Mouse (Mus musculus) myocyte (in vitro differentiated cells): ENCODE results near the gene Lamtor2. TPM values are rescaled to one million over a fixed set of nuclear protein-coding genes. Genes with fewer than 3 reads are reported as not detected.

Source experiments
- H3K27me3 ChIP-seq: one replicate; pipeline ENCODE4 v1.6.1; 2011; ENCODE audit not compliant: control insufficient read depth, insufficient read depth, insufficient read length
- H3K36me3 ChIP-seq: one replicate; pipeline ENCODE4 v1.6.1; 2011; ENCODE audit not compliant: control insufficient read depth, insufficient read depth
- H3K4me2 ChIP-seq: one replicate; pipeline ENCODE4 v1.6.1; 2011; ENCODE audit warnings: low read depth, control low read depth
- H3K4me3 ChIP-seq: one replicate; pipeline ENCODE4 v1.5.1; 2011; ENCODE audit warnings: mild to moderate bottlenecking, control low read depth, moderate library complexity
- H3K79me2 ChIP-seq: one replicate; pipeline ENCODE4 v1.6.1; 2011; ENCODE audit not compliant: control insufficient read depth, insufficient read depth
- H3ac ChIP-seq: one replicate; pipeline ENCODE4 v1.6.1; 2011; ENCODE audit not compliant: control insufficient read depth, insufficient read length
- CEBPB ChIP-seq: IDR thresholded peaks from 2 replicates; pipeline ENCODE4 v1.6.1; 2011; ENCODE audit warnings: mild to moderate bottlenecking, moderate library complexity; ENCODE audit not compliant: poor library complexity, insufficient read depth, severe bottlenecking
- E2F4 ChIP-seq: IDR thresholded peaks from one replicate; pipeline ENCODE4 v1.6.1; 2011; ENCODE audit warnings: mild to moderate bottlenecking, control low read depth, moderate library complexity; ENCODE audit not compliant: insufficient read depth
- MAX ChIP-seq: IDR thresholded peaks from one replicate; pipeline ENCODE4 v1.6.1; 2011; ENCODE audit warnings: low read depth, mild to moderate bottlenecking, control low read depth
- MYOD1 ChIP-seq, 3 experiments: IDR thresholded peaks; one replicate each; pipeline ENCODE4 v1.6.1; 2011; ENCODE audit warnings: control low read depth in 2 of 3, low read depth in 2 of 3, mild to moderate bottlenecking in 2 of 3, moderate library complexity in 1 of 3; ENCODE audit not compliant: insufficient read length in 2 of 3, control insufficient read depth in 1 of 3
- MYOG ChIP-seq, 3 experiments: IDR thresholded peaks; one replicate each; pipeline ENCODE4 v1.6.1; 2011; ENCODE audit warnings: control low read depth in 2 of 3, low read depth in 2 of 3, mild to moderate bottlenecking in 2 of 3; ENCODE audit not compliant: insufficient read length in 2 of 3, control insufficient read depth in 1 of 3, insufficient read depth in 1 of 3
- POLR2A ChIP-seq: IDR thresholded peaks from one replicate; pipeline ENCODE4 v1.6.1; 2011; ENCODE audit warnings: low read depth, mild to moderate bottlenecking, control low read depth, moderate library complexity; ENCODE audit not compliant: insufficient read length
- POLR2AphosphoS2 ChIP-seq: IDR thresholded peaks from one replicate; pipeline ENCODE4 v1.6.1; 2011; ENCODE audit warnings: low read depth, control low read depth; ENCODE audit not compliant: insufficient read length
- REST ChIP-seq: IDR thresholded peaks from one replicate; pipeline ENCODE4 v1.6.1; 2011; ENCODE audit warnings: mild to moderate bottlenecking, control low read depth, moderate library complexity; ENCODE audit not compliant: insufficient read depth, insufficient read length
- SRF ChIP-seq: IDR thresholded peaks from one replicate; pipeline ENCODE4 v1.6.1; 2011; ENCODE audit warnings: low read depth; ENCODE audit not compliant: control insufficient read depth, insufficient read length
- TCF12 ChIP-seq: IDR thresholded peaks from one replicate; pipeline ENCODE4 v1.6.1; 2011; ENCODE audit warnings: mild to moderate bottlenecking, control low read depth; ENCODE audit not compliant: poor library complexity, insufficient read depth, severe bottlenecking
- TCF3 ChIP-seq: IDR thresholded peaks from one replicate; pipeline ENCODE4 v1.6.1; 2011; ENCODE audit warnings: low read depth, control low read depth; ENCODE audit not compliant: insufficient read length
- USF1 ChIP-seq: IDR thresholded peaks from one replicate; pipeline ENCODE4 v1.6.1; 2011; ENCODE audit warnings: low read depth, mild to moderate bottlenecking, control low read depth, moderate library complexity
- polyA plus RNA-seq: library from polyadenylated mRNA; unstranded; fragments of >200 nt; fragmentation: generic; extraction: Trizol; gene quantifications from one replicate; pipeline ENCODE4 v1.2.1, GENCODE M21; 2012; ENCODE audit warnings: missing spikeins

Gene Lamtor2
- polyA plus RNA-seq, 1 experiment: 165 TPM

- H3K36me3 ChIP-seq: no peaks in the 10 kb centered on the region
- peaks cover 38% of the 10 kb centered on the region for H3K79me2 ChIP-seq
- H3K27me3 ChIP-seq: no peaks in the 10 kb centered on the region
- H3ac ChIP-seq: no peak overlapping the region
- H3K4me3 ChIP-seq: peak overlapping the region; percentile 100
- TF ChIP-seq REST: no peak
- TF ChIP-seq SRF: no peak
- TF ChIP-seq CEBPB: no peak
- TF ChIP-seq E2F4: no peak
- no peak for TF ChIP-seq MYOD1 (IDR thresholded peaks at IDR 0.05; ENCODE audit: control insufficient read depth in 1 of 3, insufficient read length in 2 of 3, low read depth in 2 of 3)
- no peak for TF ChIP-seq TCF3
- no peak for TF ChIP-seq MYOG (IDR thresholded peaks at IDR 0.05; ENCODE audit: control insufficient read depth in 1 of 3, insufficient read depth in 1 of 3, insufficient read length in 2 of 3, low read depth in 2 of 3)
- TF ChIP-seq POLR2AphosphoS2: no peak
- TF ChIP-seq TCF12: no peak
- TF ChIP-seq POLR2A: no peak
- no peak for TF ChIP-seq USF1
- TF ChIP-seq MAX: no peak
- peak overlapping the region; percentile 92 for H3K4me2 ChIP-seq
Observed at GRCm38 (mm10) chr3:88503881-88504746, 48.8 kb downstream of the Lamtor2 start.

- Histone ChIP-seq H3K4me3 (peak overlapping the region; percentile 100), H3K79me2 (peaks cover 44% of the 10 kb centered on the region), H3ac (peak overlapping the region; percentile 75), H3K27me3 (no peaks in the 10 kb centered on the region), H3K36me3 (peaks cover 5% of the 10 kb centered on the region), H3K4me2 (peak overlapping the region; percentile 92)
- TF ChIP-seq E2F4: no peak
- TF ChIP-seq REST: no peak
- TF ChIP-seq MYOD1 (IDR thresholded peaks at IDR 0.05; ENCODE audit: control insufficient read depth in 1 of 3, insufficient read length in 2 of 3, low read depth in 2 of 3): peak in 1 of 3 experiments; percentile 10
Observed at GRCm38 (mm10) chr3:88503505-88503863, 49.4 kb downstream of the Lamtor2 start.

- H3K79me2 ChIP-seq: peaks cover 50% of the 10 kb centered on the region
- H3ac ChIP-seq: peak overlapping the region; percentile 75
- H3K4me3 ChIP-seq: peak overlapping the region; percentile 100
- H3K4me2 ChIP-seq: peak overlapping the region; percentile 92
- TF ChIP-seq USF1 (no peak), TCF3 (no peak), MAX (no peak), TCF12 (no peak), MYOG (IDR thresholded peaks at IDR 0.05; ENCODE audit: control insufficient read depth in 1 of 3, insufficient read depth in 1 of 3, insufficient read length in 2 of 3, low read depth in 2 of 3) (peak in 1 of 3 experiments; percentile 9), SRF (peak; percentile 67), E2F4 (peak; percentile 49), POLR2A (peak; percentile 98), REST (peak; percentile 61), POLR2AphosphoS2 (peak; percentile 100)
- H3K36me3 ChIP-seq: peaks cover 11% of the 10 kb centered on the region
- no peaks in the 10 kb centered on the region for H3K27me3 ChIP-seq
Observed at GRCm38 (mm10) chr3:88502641-88503504, 50.0 kb downstream of the Lamtor2 start.

GRCm38 (mm10) chr3:88502031-88502571, 50.8 kb downstream of the Lamtor2 start:
- no peak for TF ChIP-seq USF1
- no peak for TF ChIP-seq TCF12
- TF ChIP-seq POLR2AphosphoS2: peak; percentile 66
- TF ChIP-seq POLR2A: peak; percentile 39
- TF ChIP-seq E2F4: no peak
- no peak for TF ChIP-seq CEBPB
- H3ac ChIP-seq: peak overlapping the region; percentile 75
- H3K36me3 ChIP-seq: peaks cover 18% of the 10 kb centered on the region
- peak overlapping the region; percentile 24 for H3K4me2 ChIP-seq
- H3K27me3 ChIP-seq: no peaks in the 10 kb centered on the region
- H3K79me2 ChIP-seq: peaks cover 58% of the 10 kb centered on the region
- peak overlapping the region; percentile 100 for H3K4me3 ChIP-seq
